Mouse (Mus musculus): Measurements from ENCODE around the gene Gpc1.

DNA sequence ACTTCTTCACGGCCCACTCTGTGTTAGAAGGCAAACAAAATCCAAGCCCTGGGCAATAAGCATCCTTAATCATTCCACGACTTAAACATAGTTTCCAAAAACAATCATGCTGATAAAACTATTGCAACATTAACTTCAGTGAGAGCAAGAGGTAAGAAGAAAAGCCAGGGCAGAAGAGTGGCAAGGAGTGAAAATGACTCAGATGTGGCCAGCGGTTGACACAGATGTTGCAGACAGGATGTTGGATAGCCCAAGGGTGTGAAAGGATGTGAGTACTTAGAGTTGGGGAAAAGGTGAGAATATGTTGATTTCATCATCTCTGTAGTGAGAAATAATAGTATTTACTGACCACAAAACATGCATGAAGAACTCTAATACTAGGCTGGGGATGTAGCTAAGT lies 24.7 kb upstream of the Gpc1 start:
- TF ChIP-seq ZNF384 (IDR thresholded peaks at IDR 0.05; ENCODE audit: low read depth, low read length) (no peak), CHD2 (IDR thresholded peaks at IDR 0.05; ENCODE audit: low read depth, low read length) (no peak), HCFC1 (IDR thresholded peaks at IDR 0.05; ENCODE audit: borderline replicate concordance, insufficient read depth, low read length) (no peak), ZC3H11A (IDR thresholded peaks at IDR 0.05; ENCODE audit: borderline replicate concordance, low read depth, low read length) (no peak), MAFK (IDR thresholded peaks at IDR 0.05; ENCODE audit: insufficient read depth, low read depth, low read length) (no peak)
